Mouse (Mus musculus): ENCODE data around the gene Rasl11a. TPM values are rescaled to one million over a fixed set of nuclear protein-coding genes. Genes with fewer than 3 reads are reported as not detected.
A peak's percentile ranks its signal among the peaks of the same experiment; 100 is the strongest.

Gene Rasl11a
- polyA plus RNA-seq, 1 experiment from 2014 or later, result 19.0 TPM

DNA sequence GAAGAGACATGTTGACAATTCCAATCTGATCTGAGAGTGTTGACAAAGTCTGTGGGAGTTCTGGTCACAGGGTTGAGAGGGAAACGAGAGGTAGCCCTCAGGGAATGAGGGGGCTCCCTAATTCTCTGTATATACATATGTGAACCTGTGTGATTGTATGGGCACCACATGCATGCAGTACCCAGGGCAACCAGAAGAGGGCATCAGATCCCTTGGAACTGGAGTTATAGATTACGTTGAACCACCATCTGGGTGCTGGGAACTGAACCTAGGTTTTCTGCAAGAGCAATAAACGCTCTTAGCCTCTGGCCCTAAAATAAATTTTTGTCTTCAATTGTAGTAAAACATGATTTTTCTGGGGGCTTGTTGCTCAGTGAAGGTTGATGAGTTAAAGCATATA is 11.2 kb downstream of the Rasl11a start:
- Histone ChIP-seq H3K4me3 (ENCODE audit: low read depth, low read length) (no peak overlapping the region), H3K27ac (ENCODE audit: low read depth, low read length) (no peak overlapping the region), H3K36me3 (ENCODE audit: control insufficient read depth, insufficient read depth, low read length) (no peaks in the 10 kb centered on the region), H3K9me3 (ENCODE audit: control insufficient read depth, low read length) (no peaks in the 10 kb centered on the region), H3K9ac (ENCODE audit: low read depth, low read length) (no peak overlapping the region), H3K4me2 (replicated peaks; ENCODE audit: low read depth, low read length) (no peak overlapping the region), H3K27me3 (ENCODE audit: control insufficient read depth, insufficient read depth, low read length) (no peaks in the 10 kb centered on the region), H3K4me1 (replicated peaks; ENCODE audit: control insufficient read depth, insufficient read depth, low read length) (no peaks in the 10 kb centered on the region)
- no peak for DNase-seq (ENCODE audit: low spot score)
- WGBS, result 89% methylated on average over 3 of the region's 3 CpGs
- no peak for ATAC-seq (ENCODE audit: low FRiP score)

DNA sequence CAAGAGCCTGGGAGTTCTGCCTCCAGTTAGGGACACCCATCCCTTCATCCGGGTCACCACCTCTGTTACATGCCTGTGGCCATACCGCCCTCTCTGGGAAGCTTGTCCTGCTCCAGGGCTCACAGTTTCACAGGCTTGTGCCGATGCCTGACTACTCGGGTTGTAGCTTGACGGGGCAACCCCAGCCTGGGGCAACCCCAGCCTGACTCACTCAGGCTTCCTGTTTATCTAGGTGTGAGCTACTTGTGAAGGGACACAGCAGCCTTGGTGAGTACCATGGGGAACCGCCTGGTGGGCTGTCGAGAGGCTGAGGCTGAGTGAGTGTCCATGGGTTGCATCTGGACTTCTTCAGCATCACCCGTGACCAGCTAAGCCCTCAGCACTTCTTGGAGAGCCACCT is 12.7 kb downstream of the Rasl11a start:
- H3K27me3 ChIP-seq (ENCODE audit: control insufficient read depth, insufficient read depth, low read length), result no peaks in the 10 kb centered on the region
- H3K9ac ChIP-seq (ENCODE audit: low read depth, low read length), result no peak overlapping the region
- no peak for ATAC-seq (ENCODE audit: low FRiP score)
- H3K4me1 ChIP-seq (replicated peaks; ENCODE audit: control insufficient read depth, insufficient read depth, low read length), result no peaks in the 10 kb centered on the region
- H3K27ac ChIP-seq (ENCODE audit: low read depth, low read length), result no peak overlapping the region
- H3K4me2 ChIP-seq (replicated peaks; ENCODE audit: low read depth, low read length), result no peak overlapping the region
- DNase-seq (ENCODE audit: low spot score), result no peak
- WGBS, result 86% methylated on average over 8 of the region's 8 CpGs
- no peak overlapping the region for H3K4me3 ChIP-seq (ENCODE audit: low read depth, low read length)
- no peaks in the 10 kb centered on the region for H3K36me3 ChIP-seq (ENCODE audit: control insufficient read depth, insufficient read depth, low read length)
- no peaks in the 10 kb centered on the region for H3K9me3 ChIP-seq (ENCODE audit: control insufficient read depth, low read length)

DNA sequence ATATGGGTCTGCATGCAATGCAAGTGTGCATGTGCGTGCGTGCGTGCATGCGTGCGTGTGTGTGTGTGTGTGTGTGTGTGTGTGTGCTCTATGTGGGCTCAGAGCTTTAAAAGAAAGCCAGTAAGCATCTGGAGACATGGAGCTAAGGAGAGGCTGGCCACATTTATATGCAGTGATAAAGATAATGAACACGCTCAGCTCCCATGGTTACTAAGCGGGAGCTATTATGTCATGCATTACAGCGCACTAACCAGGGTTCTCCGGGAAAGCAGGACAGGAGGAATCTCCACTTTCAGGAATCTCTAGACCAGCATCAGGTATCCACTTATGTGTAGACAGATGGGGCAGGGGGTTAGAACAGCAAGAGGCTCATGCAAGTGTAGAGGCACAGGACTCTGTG is 13.9 kb downstream of the Rasl11a start:
- H3K36me3 ChIP-seq (ENCODE audit: control insufficient read depth, insufficient read depth, low read length), result no peaks in the 10 kb centered on the region
- no peak overlapping the region for H3K27ac ChIP-seq (ENCODE audit: low read depth, low read length)
- no peaks in the 10 kb centered on the region for H3K27me3 ChIP-seq (ENCODE audit: control insufficient read depth, insufficient read depth, low read length)
- H3K4me3 ChIP-seq (ENCODE audit: low read depth, low read length), result no peak overlapping the region
- H3K9me3 ChIP-seq (ENCODE audit: control insufficient read depth, low read length), result no peaks in the 10 kb centered on the region
- no peak overlapping the region for H3K9ac ChIP-seq (ENCODE audit: low read depth, low read length)
- no peak overlapping the region for H3K4me2 ChIP-seq (replicated peaks; ENCODE audit: low read depth, low read length)
- no peaks in the 10 kb centered on the region for H3K4me1 ChIP-seq (replicated peaks; ENCODE audit: control insufficient read depth, insufficient read depth, low read length)
- WGBS, result 91% methylated on average over 9 of the region's 9 CpGs
- no peak for ATAC-seq (ENCODE audit: low FRiP score)
- DNase-seq (ENCODE audit: low spot score), result no peak

GRCm38 (mm10) chr5:146859246-146859645 is 14.4 kb downstream of the Rasl11a start:
- Histone ChIP-seq H3K4me3 (ENCODE audit: low read depth, low read length) (no peak overlapping the region), H3K27ac (ENCODE audit: low read depth, low read length) (no peak overlapping the region), H3K9ac (ENCODE audit: low read depth, low read length) (no peak overlapping the region), H3K9me3 (ENCODE audit: control insufficient read depth, low read length) (no peaks in the 10 kb centered on the region), H3K36me3 (ENCODE audit: control insufficient read depth, insufficient read depth, low read length) (no peaks in the 10 kb centered on the region), H3K27me3 (ENCODE audit: control insufficient read depth, insufficient read depth, low read length) (no peaks in the 10 kb centered on the region), H3K4me2 (replicated peaks; ENCODE audit: low read depth, low read length) (no peak overlapping the region), H3K4me1 (replicated peaks; ENCODE audit: control insufficient read depth, insufficient read depth, low read length) (no peaks in the 10 kb centered on the region)
- 75% methylated on average over 8 of the region's 8 CpGs for WGBS
- DNase-seq (ENCODE audit: low spot score) (no peak), ATAC-seq (ENCODE audit: low FRiP score) (no peak)

GRCm38 (mm10) chr5:146860222-146860998 is 15.5 kb downstream of the Rasl11a start:
- no peak for ATAC-seq (ENCODE audit: low FRiP score)

DNA sequence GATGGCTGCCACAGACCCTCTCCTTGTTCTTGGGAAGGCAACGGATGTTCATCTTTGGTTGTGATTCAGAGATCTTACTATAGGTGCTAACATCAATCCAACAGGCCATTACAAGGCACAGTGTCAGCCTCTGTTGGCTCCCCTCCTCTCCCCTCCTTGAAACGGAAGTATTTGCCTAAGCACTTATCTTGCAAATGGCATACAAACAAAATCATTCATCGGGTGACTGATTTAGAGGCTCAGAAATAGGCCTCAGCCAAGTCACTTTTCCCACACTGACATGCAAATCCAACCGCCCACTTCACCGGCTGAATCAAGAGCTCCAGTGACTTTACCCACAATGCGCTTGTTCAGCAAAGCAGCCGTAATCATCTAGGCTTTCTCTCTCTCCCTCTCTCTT is 16.7 kb downstream of the Rasl11a start:
- no peaks in the 10 kb centered on the region for H3K36me3 ChIP-seq (ENCODE audit: control insufficient read depth, insufficient read depth, low read length)
- no peaks in the 10 kb centered on the region for H3K9me3 ChIP-seq (ENCODE audit: control insufficient read depth, low read length)
- no peak for DNase-seq (ENCODE audit: low spot score)
- no peak for ATAC-seq (ENCODE audit: low FRiP score)
- no peaks in the 10 kb centered on the region for H3K27me3 ChIP-seq (ENCODE audit: control insufficient read depth, insufficient read depth, low read length)
- H3K4me2 ChIP-seq (replicated peaks; ENCODE audit: low read depth, low read length), result no peak overlapping the region
- H3K27ac ChIP-seq (ENCODE audit: low read depth, low read length), result no peak overlapping the region
- WGBS, result 45% methylated on average over 7 of the region's 7 CpGs
- no peak overlapping the region for H3K9ac ChIP-seq (ENCODE audit: low read depth, low read length)
- no peaks in the 10 kb centered on the region for H3K4me1 ChIP-seq (replicated peaks; ENCODE audit: control insufficient read depth, insufficient read depth, low read length)
- H3K4me3 ChIP-seq (ENCODE audit: low read depth, low read length), result no peak overlapping the region

More at GRCm38 (mm10) chr5:146860222-146860998, 15.5 kb downstream of the Rasl11a start:
- 82% methylated on average over 18 of the region's 18 CpGs for whole genome bisulfite sequencing
- no peak overlapping the region for H3K4me2 ChIP-seq (replicated peaks; ENCODE audit: low read depth, low read length)
- DNase-seq (ENCODE audit: low spot score), result no peak
- no peaks in the 10 kb centered on the region for H3K9me3 ChIP-seq (ENCODE audit: control insufficient read depth, low read length)
- H3K27ac ChIP-seq (ENCODE audit: low read depth, low read length), result no peak overlapping the region
- H3K36me3 ChIP-seq (ENCODE audit: control insufficient read depth, insufficient read depth, low read length), result no peaks in the 10 kb centered on the region
- no peak overlapping the region for H3K9ac ChIP-seq (ENCODE audit: low read depth, low read length)
- no peaks in the 10 kb centered on the region for H3K27me3 ChIP-seq (ENCODE audit: control insufficient read depth, insufficient read depth, low read length)
- H3K4me3 ChIP-seq (ENCODE audit: low read depth, low read length), result no peak overlapping the region
- no peaks in the 10 kb centered on the region for H3K4me1 ChIP-seq (replicated peaks; ENCODE audit: control insufficient read depth, insufficient read depth, low read length)

- Histone ChIP-seq H3K36me3 (ENCODE audit: control insufficient read depth, insufficient read depth, low read length) (no peaks in the 10 kb centered on the region), H3K27me3 (ENCODE audit: control insufficient read depth, insufficient read depth, low read length) (no peaks in the 10 kb centered on the region), H3K9ac (ENCODE audit: low read depth, low read length) (no peak overlapping the region), H3K4me1 (replicated peaks; ENCODE audit: control insufficient read depth, insufficient read depth, low read length) (no peaks in the 10 kb centered on the region), H3K4me3 (ENCODE audit: low read depth, low read length) (no peak overlapping the region), H3K27ac (ENCODE audit: low read depth, low read length) (no peak overlapping the region), H3K9me3 (ENCODE audit: control insufficient read depth, low read length) (no peaks in the 10 kb centered on the region), H3K4me2 (replicated peaks; ENCODE audit: low read depth, low read length) (no peak overlapping the region)
- no peak for DNase-seq (ENCODE audit: low spot score)
- ATAC-seq (ENCODE audit: low FRiP score), result no peak
- WGBS, result 81% methylated on average over 4 of the region's 4 CpGs
Observed at GRCm38 (mm10) chr5:146865511-146865910, 20.6 kb downstream of the Rasl11a start.

- H3K9ac ChIP-seq (ENCODE audit: low read depth, low read length), result no peak overlapping the region
- 92% methylated on average over 2 of the region's 2 CpGs for WGBS
- ATAC-seq (ENCODE audit: low FRiP score) (no peak), DNase-seq (ENCODE audit: low spot score) (no peak)
- no peaks in the 10 kb centered on the region for H3K27me3 ChIP-seq (ENCODE audit: control insufficient read depth, insufficient read depth, low read length)
- no peak overlapping the region for H3K27ac ChIP-seq (ENCODE audit: low read depth, low read length)
- no peaks in the 10 kb centered on the region for H3K36me3 ChIP-seq (ENCODE audit: control insufficient read depth, insufficient read depth, low read length)
- no peaks in the 10 kb centered on the region for H3K4me1 ChIP-seq (replicated peaks; ENCODE audit: control insufficient read depth, insufficient read depth, low read length)
- H3K9me3 ChIP-seq (ENCODE audit: control insufficient read depth, low read length), result no peaks in the 10 kb centered on the region
- H3K4me3 ChIP-seq (ENCODE audit: low read depth, low read length), result no peak overlapping the region
- no peak overlapping the region for H3K4me2 ChIP-seq (replicated peaks; ENCODE audit: low read depth, low read length)
Observed at GRCm38 (mm10) chr5:146866277-146866676, 21.4 kb downstream of the Rasl11a start.

- no peak for ATAC-seq (ENCODE audit: low FRiP score)
Observed at GRCm38 (mm10) chr5:146867246-146867945, 22.5 kb downstream of the Rasl11a start.

More at GRCm38 (mm10) chr5:146867246-146867945, 22.5 kb downstream of the Rasl11a start:
- peak; percentile 39 for DNase-seq (ENCODE audit: low spot score)
- WGBS, result 7% methylated on average over 19 of the region's 19 CpGs
- Histone ChIP-seq H3K4me3 (ENCODE audit: low read depth, low read length) (no peak overlapping the region), H3K4me1 (replicated peaks; ENCODE audit: control insufficient read depth, insufficient read depth, low read length) (no peaks in the 10 kb centered on the region), H3K27me3 (ENCODE audit: control insufficient read depth, insufficient read depth, low read length) (no peaks in the 10 kb centered on the region), H3K9ac (ENCODE audit: low read depth, low read length) (peak overlapping the region; percentile 28; the same call in 1 of the 2 replicates), H3K27ac (ENCODE audit: low read depth, low read length) (no peak overlapping the region), H3K36me3 (ENCODE audit: control insufficient read depth, insufficient read depth, low read length) (no peaks in the 10 kb centered on the region), H3K9me3 (ENCODE audit: control insufficient read depth, low read length) (no peaks in the 10 kb centered on the region), H3K4me2 (replicated peaks; ENCODE audit: low read depth, low read length) (peak overlapping the region; percentile 33)
